ENCODE assay signal across 11 mouse cellular contexts in the genomic region with DNA sequence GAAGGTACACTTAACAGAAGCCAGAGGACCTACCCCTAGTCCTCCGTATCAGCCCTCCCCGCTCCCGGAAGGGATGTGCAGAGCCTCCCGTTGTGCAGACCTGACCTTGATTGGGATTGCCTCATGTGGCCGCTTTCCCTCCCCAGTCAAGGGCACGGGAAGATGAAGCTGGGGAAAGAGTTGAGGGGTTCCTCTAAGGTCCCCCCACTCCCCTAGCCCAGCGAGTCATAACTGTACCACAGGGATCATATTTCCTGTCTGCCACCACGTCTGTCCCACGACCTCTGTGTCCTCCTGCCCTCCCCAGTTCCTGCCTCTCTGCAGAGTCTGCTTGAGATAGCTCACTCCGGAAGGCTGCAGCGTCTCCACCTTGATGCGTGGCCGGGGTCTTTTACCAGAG. TPM values are rescaled to one million over a fixed set of nuclear protein-coding genes. Genes with fewer than 3 reads are reported as not detected.
DNase-seq lines count a peak whose midpoint lies in the region; ATAC-seq and TF ChIP-seq lines count a peak whose summit lies in the region.
"Had no signal": no experiment of that assay in that cellular context is flagged by ENCODE, and none has a peak within 500 bp of the region (broad histone marks: within the 10 kb centered on the region; RNA-seq: fewer than 3 reads in every experiment).

No protein-coding gene starts in this region.

- TF ChIP-seq CTCF in midbrain, postnatal 0 days (IDR thresholded peaks at IDR 0.05) = no peak

- WGBS in heart, embryonic 12.5 days = 10% methylated on average over 13 of the region's 13 CpGs
- 12% methylated on average over 13 of the region's 13 CpGs for WGBS in intestine, embryonic 15.5 days
- 26% methylated on average over 13 of the region's 13 CpGs for WGBS in neural tube, embryonic 12.5 days
- 30% methylated on average over 13 of the region's 13 CpGs for WGBS in midbrain, postnatal 0 days

- intact Hi-C loops in heart, postnatal 36 days (cut with DNase I) = no loop called here
- intact Hi-C loops in left cerebral cortex, postnatal 14 days (cut with DNase I) = no loop called here

- no peaks in the 10 kb centered on the region for H3K36me3 ChIP-seq in heart, embryonic 12.5 days
- no peaks in the 10 kb centered on the region for H3K36me3 ChIP-seq in intestine, embryonic 15.5 days
- H3K36me3 ChIP-seq in neural tube, embryonic 12.5 days = no peaks in the 10 kb centered on the region
- H3K36me3 ChIP-seq in midbrain, postnatal 0 days (ENCODE audit: insufficient read depth, low read length) = no peaks in the 10 kb centered on the region

- 0 out of 2 replicates have a peak, but pooled peaks have one; percentile 39 for ATAC-seq in heart, embryonic 12.5 days (ENCODE audit: insufficient number of reproducible peaks, low FRiP score)
- ATAC-seq in CD4-positive, CD25-positive, alpha-beta regulatory T cell, adult 4 months = peak; percentile 95
- ATAC-seq in intestine, embryonic 15.5 days = peak; percentile 68
- ATAC-seq in neural tube, embryonic 12.5 days (ENCODE audit: low FRiP score, low read depth) = no peak
- no peak for ATAC-seq in midbrain, postnatal 0 days (ENCODE audit: low FRiP score)
- ATAC-seq: forebrain, embryonic 14.5 days had no signal

- peaks cover 19% of the 10 kb centered on the region for H3K4me1 ChIP-seq in heart, embryonic 12.5 days (replicated peaks)
- 0 out of 2 replicates have a peak, but pooled peaks cover 4% of the 10 kb centered on the region for H3K4me1 ChIP-seq in intestine, embryonic 15.5 days (replicated peaks)
- H3K4me1 ChIP-seq in neural tube, embryonic 12.5 days = no peaks in the 10 kb centered on the region
- H3K4me1 ChIP-seq in midbrain, postnatal 0 days (ENCODE audit: insufficient read depth, low read length) = no peaks in the 10 kb centered on the region

- no peaks in the 10 kb centered on the region for H3K9me3 ChIP-seq in heart, embryonic 12.5 days (replicated peaks)
- no peaks in the 10 kb centered on the region for H3K9me3 ChIP-seq in intestine, embryonic 15.5 days
- no peaks in the 10 kb centered on the region for H3K9me3 ChIP-seq in neural tube, embryonic 12.5 days
- no peaks in the 10 kb centered on the region for H3K9me3 ChIP-seq in midbrain, postnatal 0 days (ENCODE audit: low read length)

- H3K27ac ChIP-seq in heart, embryonic 12.5 days (ENCODE audit: poor library complexity, severe bottlenecking) = no peak overlapping the region
- H3K27ac ChIP-seq in intestine, embryonic 15.5 days = no peak overlapping the region
- no peak overlapping the region for H3K27ac ChIP-seq in neural tube, embryonic 12.5 days
- H3K27ac ChIP-seq in midbrain, postnatal 0 days (ENCODE audit: low read depth, low read length) = no peak overlapping the region
- H3K27ac ChIP-seq: hindbrain, embryonic 14.5 days had no signal

- H3K4me3 ChIP-seq in heart, embryonic 12.5 days = no peak overlapping the region
- H3K4me3 ChIP-seq in intestine, embryonic 15.5 days (replicated peaks) = no peak overlapping the region
- H3K4me3 ChIP-seq in neural tube, embryonic 12.5 days = no peak overlapping the region
- H3K4me3 ChIP-seq in midbrain, postnatal 0 days (ENCODE audit: low read depth, low read length) = no peak overlapping the region

- H3K4me2 ChIP-seq in heart, embryonic 12.5 days = peak overlapping the region; percentile 41
- 0 out of 2 replicates have a peak overlapping the region, but pooled peaks have one; percentile 20 for H3K4me2 ChIP-seq in intestine, embryonic 15.5 days (replicated peaks)
- peak overlapping the region; percentile 20; the same call in 1 of the 2 replicates for H3K4me2 ChIP-seq in neural tube, embryonic 12.5 days (replicated peaks)
- H3K4me2 ChIP-seq in midbrain, postnatal 0 days (ENCODE audit: low read depth, low read length, poor library complexity, severe bottlenecking) = no peak overlapping the region
- H3K4me2 ChIP-seq: hindbrain, embryonic 14.5 days had no signal

- peaks cover 19% of the 10 kb centered on the region for H3K27me3 ChIP-seq in heart, embryonic 12.5 days (replicated peaks)
- no peaks in the 10 kb centered on the region for H3K27me3 ChIP-seq in intestine, embryonic 15.5 days (replicated peaks)
- peaks cover 19% of the 10 kb centered on the region for H3K27me3 ChIP-seq in neural tube, embryonic 12.5 days (replicated peaks)
- peaks cover 19% of the 10 kb centered on the region for H3K27me3 ChIP-seq in midbrain, postnatal 0 days (ENCODE audit: insufficient read depth, low read length)

- no peak for DNase-seq in heart, postnatal 36 days
- no peak for DNase-seq in urinary bladder, postnatal 14 days (ENCODE audit: low spot score)
- DNase-seq in left cerebral cortex, postnatal 14 days (ENCODE audit: low spot score in 2 of 2) = no peak
- no peak for DNase-seq in midbrain, postnatal 0 days (ENCODE audit: low spot score)
- DNase-seq: cerebellum, postnatal 25 days had no signal

- peak overlapping the region; percentile 28; the same call in 1 of the 2 replicates for H3K9ac ChIP-seq in heart, embryonic 12.5 days
- H3K9ac ChIP-seq in intestine, embryonic 15.5 days = no peak overlapping the region
- no peak overlapping the region for H3K9ac ChIP-seq in neural tube, embryonic 12.5 days
- H3K9ac ChIP-seq in midbrain, postnatal 0 days (replicated peaks; ENCODE audit: low read length, poor library complexity, severe bottlenecking) = no peak overlapping the region
- H3K9ac ChIP-seq: hindbrain, embryonic 14.5 days had no signal

RNA-seq across cellular contexts. Expression of a gene that starts 12.2 kb away (rescaled TPM):
- 112 and 116 TPM in 2 replicates for polyA plus RNA-seq in heart, embryonic 12.5 days (2016; fragmentation: Nextera tagmentation; extraction: Ambion mirVana)
- 10 to 100 TPM; 45.5 to 50.8 TPM for total RNA-seq in heart, postnatal 36 days (2021)
- polyA plus RNA-seq in CD4-positive, CD25-positive, alpha-beta regulatory T cell, adult 4 months (2017; shearing (Covaris generic)) = 10 to 100 TPM; 56.3 to 97.3 TPM
- 123 and 136 TPM in 2 replicates for polyA plus RNA-seq in intestine, embryonic 15.5 days (2015; fragmentation: Nextera tagmentation; extraction: Ambion mirVana)
- polyA plus RNA-seq in neural tube, embryonic 12.5 days (2016; fragmentation: Nextera tagmentation; extraction: Ambion mirVana) = 137 and 142 TPM in 2 replicates
- total RNA-seq in left cerebral cortex, postnatal 14 days (2021) = 10 to 100 TPM; 82.2 to 95.2 TPM
- total RNA-seq in midbrain, postnatal 0 days (2014; rRNA removed) = 88.5 and 88.8 TPM in 2 replicates
- polyA plus RNA-seq in midbrain, postnatal 0 days (2015; fragmentation: Nextera tagmentation; extraction: Ambion mirVana) = 93.6 and 94.6 TPM in 2 replicates

RNA-seq across cellular contexts. Expression of a gene that starts 12.7 kb away (rescaled TPM):
- polyA plus RNA-seq in heart, embryonic 12.5 days (2016; fragmentation: Nextera tagmentation; extraction: Ambion mirVana) = 4.0 TPM in 1 of 2 replicates, not detected in the other
- 1 to 10 TPM; 3.5 to 4.9 TPM for total RNA-seq in heart, postnatal 36 days (2021)
- polyA plus RNA-seq in CD4-positive, CD25-positive, alpha-beta regulatory T cell, adult 4 months (2017; shearing (Covaris generic)) = 10 to 100 TPM; 10.7 to 12.8 TPM
- polyA plus RNA-seq in intestine, embryonic 15.5 days (2015; fragmentation: Nextera tagmentation; extraction: Ambion mirVana) = 3.0 TPM in 1 of 2 replicates, not detected in the other
- polyA plus RNA-seq in neural tube, embryonic 12.5 days (2016; fragmentation: Nextera tagmentation; extraction: Ambion mirVana) = not detected in 2 replicates
- total RNA-seq in left cerebral cortex, postnatal 14 days (2021) = 1 to 10 TPM; 2.8 to 7.3 TPM
- total RNA-seq in midbrain, postnatal 0 days (2014; rRNA removed) = 39.0 and 74.2 TPM in 2 replicates
- polyA plus RNA-seq in midbrain, postnatal 0 days (2015; fragmentation: Nextera tagmentation; extraction: Ambion mirVana) = not detected in 2 replicates
- polyA plus RNA-seq: hindbrain, embryonic 14.5 days had no signal

RNA-seq across cellular contexts. Expression of a gene that starts 35.9 kb away (rescaled TPM):
- polyA plus RNA-seq in heart, embryonic 12.5 days (2016; fragmentation: Nextera tagmentation; extraction: Ambion mirVana) = 10.3 and 12.5 TPM in 2 replicates
- 1 to 10 TPM; 2.5 to 2.6 TPM for total RNA-seq in heart, postnatal 36 days (2021)
- polyA plus RNA-seq in CD4-positive, CD25-positive, alpha-beta regulatory T cell, adult 4 months (2017; shearing (Covaris generic)) = 10 to 100 TPM in 1 of 2 experiments, 1 to 10 TPM in 1; 6.2 to 11.6 TPM
- polyA plus RNA-seq in intestine, embryonic 15.5 days (2015; fragmentation: Nextera tagmentation; extraction: Ambion mirVana) = 12.4 and 13.8 TPM in 2 replicates
- polyA plus RNA-seq in neural tube, embryonic 12.5 days (2016; fragmentation: Nextera tagmentation; extraction: Ambion mirVana) = 10.8 and 10.9 TPM in 2 replicates
- total RNA-seq in left cerebral cortex, postnatal 14 days (2021) = 1 to 10 TPM; 6.0 to 7.3 TPM
- 28.2 and 31.0 TPM in 2 replicates for total RNA-seq in midbrain, postnatal 0 days (2014; rRNA removed)
- polyA plus RNA-seq in midbrain, postnatal 0 days (2015; fragmentation: Nextera tagmentation; extraction: Ambion mirVana) = 19.5 and 21.0 TPM in 2 replicates

RNA-seq across cellular contexts. Expression of a gene that starts 57.6 kb away (rescaled TPM):
- polyA plus RNA-seq in heart, embryonic 12.5 days (2016; fragmentation: Nextera tagmentation; extraction: Ambion mirVana) = 40.6 and 54.2 TPM in 2 replicates
- total RNA-seq in heart, postnatal 36 days (2021) = 10 to 100 TPM; 17.5 to 19.0 TPM
- 100 to 1,000 TPM; 131 to 191 TPM for polyA plus RNA-seq in CD4-positive, CD25-positive, alpha-beta regulatory T cell, adult 4 months (2017; shearing (Covaris generic))
- 152 and 167 TPM in 2 replicates for polyA plus RNA-seq in intestine, embryonic 15.5 days (2015; fragmentation: Nextera tagmentation; extraction: Ambion mirVana)
- 219 and 263 TPM in 2 replicates for polyA plus RNA-seq in neural tube, embryonic 12.5 days (2016; fragmentation: Nextera tagmentation; extraction: Ambion mirVana)
- total RNA-seq in left cerebral cortex, postnatal 14 days (2021) = 10 to 100 TPM; 65.0 to 67.4 TPM
- 223 and 238 TPM in 2 replicates for total RNA-seq in midbrain, postnatal 0 days (2014; rRNA removed)
- 112 and 119 TPM in 2 replicates for polyA plus RNA-seq in midbrain, postnatal 0 days (2015; fragmentation: Nextera tagmentation; extraction: Ambion mirVana)

Comparison
In these comparisons a context has a peak if more than half of its experiments do, and no peak if none do; other contexts are left out.
1. ATAC-seq: peak in heart, embryonic 12.5 days (single experiment), CD4-positive, CD25-positive, alpha-beta regulatory T cell, adult 4 months (single experiment) and intestine, embryonic 15.5 days (single experiment); none in neural tube, embryonic 12.5 days (single experiment) and midbrain, postnatal 0 days (single experiment).